Mouse (Mus musculus): ENCODE data around the gene Bpifa3. TPM values are rescaled to one million over a fixed set of nuclear protein-coding genes. Genes with fewer than 3 reads are reported as not detected.

Gene Bpifa3
- polyA plus RNA-seq, 1 experiment, result not detected

- WGBS, result 76% methylated on average over 3 of the region's 3 CpGs
- Histone ChIP-seq H3K27me3 (ENCODE audit: control insufficient read depth, insufficient read depth, low read length) (no peaks in the 10 kb centered on the region), H3K4me1 (ENCODE audit: control insufficient read depth, insufficient read depth, insufficient read length, low read length) (no peaks in the 10 kb centered on the region), H3K4me3 (ENCODE audit: low read depth, low read length) (no peak overlapping the region), H3K27ac (ENCODE audit: insufficient read depth, low read depth, low read length) (no peak overlapping the region), H3K36me3 (ENCODE audit: control insufficient read depth, insufficient read depth, low read length) (no peaks in the 10 kb centered on the region)
- TF ChIP-seq POLR2A (IDR thresholded peaks at IDR 0.05; ENCODE audit: low read depth, low read length), result no peak
Observed at GRCm38 (mm10) chr2:154185748-154186147, 55.6 kb downstream of the Bpifa3 start.

- Histone ChIP-seq H3K4me1 (ENCODE audit: control insufficient read depth, insufficient read depth, insufficient read length, low read length) (no peaks in the 10 kb centered on the region), H3K4me3 (ENCODE audit: low read depth, low read length) (no peak overlapping the region), H3K27me3 (ENCODE audit: control insufficient read depth, insufficient read depth, low read length) (no peaks in the 10 kb centered on the region), H3K36me3 (ENCODE audit: control insufficient read depth, insufficient read depth, low read length) (no peaks in the 10 kb centered on the region), H3K27ac (ENCODE audit: insufficient read depth, low read depth, low read length) (no peak overlapping the region)
- TF ChIP-seq CTCF (IDR thresholded peaks at IDR 0.05; ENCODE audit: extremely low read depth, insufficient read length, insufficient replicate concordance, low read depth, low read length), result no peak
- TF ChIP-seq POLR2A (IDR thresholded peaks at IDR 0.05; ENCODE audit: low read depth, low read length), result no peak
- 37% methylated on average over 5 of the region's 5 CpGs for WGBS
Observed at GRCm38 (mm10) chr2:154187468-154187867, 57.3 kb downstream of the Bpifa3 start.

Other genes starting within 250 kb of the Bpifa3 start
- not detected in 2 replicates for gene Bpifb6, start 229.9 kb upstream of the Bpifa3 start, polyA plus RNA-seq (2012; rRNA removed)
- gene Bpifb3, start 212.1 kb upstream of the Bpifa3 start, polyA plus RNA-seq (2012; rRNA removed), result not detected in 2 replicates
- gene Bpifb4, start 192.1 kb upstream of the Bpifa3 start, polyA plus RNA-seq (2012; rRNA removed), result 0.13 TPM in 1 of 2 replicates, not detected in the other
- not detected in 2 replicates for gene Bpifa6, start 155.4 kb upstream of the Bpifa3 start, polyA plus RNA-seq (2012; rRNA removed)
- gene Bpifa2, start 122.1 kb upstream of the Bpifa3 start, polyA plus RNA-seq (2012; rRNA removed), result not detected in 2 replicates
- not detected in 2 replicates for gene Bpifa1, start 12.5 kb downstream of the Bpifa3 start, polyA plus RNA-seq (2012; rRNA removed)
- gene Bpifa5, start 32.3 kb downstream of the Bpifa3 start, polyA plus RNA-seq (2012; rRNA removed), result not detected in 2 replicates
- gene Bpifb1, start 60.5 kb downstream of the Bpifa3 start, polyA plus RNA-seq (2012; rRNA removed), result 2.7 TPM in 1 of 2 replicates, not detected in the other
- gene Bpifb5, start 93.4 kb downstream of the Bpifa3 start, polyA plus RNA-seq (2012; rRNA removed), result 0.09 TPM in 1 of 2 replicates, not detected in the other
- gene Bpifb9a, start 127.5 kb downstream of the Bpifa3 start, polyA plus RNA-seq (2012; rRNA removed), result not detected in 2 replicates
- gene Bpifb9b, start 176.9 kb downstream of the Bpifa3 start, polyA plus RNA-seq (2012; rRNA removed), result not detected in 2 replicates
- 3.2 and 5.4 TPM in 2 replicates for gene Cdk5rap1, start 242.7 kb downstream of the Bpifa3 start, polyA plus RNA-seq (2012; rRNA removed)

Data from small intestine, adult 2 months (tissue).